Mouse (Mus musculus) CH12.LX (cell line): Measurements from ENCODE around the gene Arsk. TPM values are rescaled to one million over a fixed set of nuclear protein-coding genes. Genes with fewer than 3 reads are reported as not detected.
A peak's percentile ranks its signal among the peaks of the same experiment; 100 is the strongest.

Experiments used
- DNase-seq: peaks from one replicate; pipeline ENCODE4 v3.0.0-alpha.2; 2013; ENCODE audit errors: extremely low read depth
- H3K27ac ChIP-seq: 2 replicates; pipeline ENCODE4 v1.5.1; 2012; ENCODE audit warnings: low read depth, mild to moderate bottlenecking, control low read depth, moderate library complexity; ENCODE audit not compliant: insufficient read depth
- H3K27me3 ChIP-seq: replicated peaks from 2 replicates; pipeline ENCODE3; 2012; ENCODE audit warnings: inconsistent platforms
- H3K36me3 ChIP-seq, 2 experiments: replicated peaks in 1 of 2; 2 replicates each; pipeline versions ENCODE3 to v1.6.1; 2012; ENCODE audit warnings: inconsistent platforms in 1 of 2, low read length in 1 of 2, mild to moderate bottlenecking in 1 of 2, mixed read lengths in 1 of 2, moderate library complexity in 1 of 2; ENCODE audit not compliant: control insufficient read depth in 1 of 2, insufficient read depth in 1 of 2
- H3K4me1 ChIP-seq, 2 experiments: 2 replicates each; pipeline ENCODE4 v1.6.1; 2012; ENCODE audit warnings: inconsistent platforms in 1 of 2, moderate library complexity in 1 of 2; ENCODE audit not compliant: insufficient read depth in 2 of 2, control insufficient read depth in 1 of 2
- H3K4me2 ChIP-seq: 2 replicates; pipeline ENCODE4 v1.6.1; 2012; ENCODE audit warnings: low read depth, mild to moderate bottlenecking, control low read depth; ENCODE audit not compliant: poor library complexity, insufficient read depth, severe bottlenecking
- H3K4me3 ChIP-seq, 3 experiments: fragments of 150-350 bp in 1 of 3; sonication (generic) in 1 of 3; replicated peaks in 1 of 3; 2 replicates each; pipeline versions ENCODE3 to v1.5.1; 2011 to 2012; ENCODE audit warnings: low read depth in 2 of 3, low read length in 2 of 3, mild to moderate bottlenecking in 2 of 3, moderate library complexity in 2 of 3, control low read depth in 1 of 3, improper control_type of control experiment in 1 of 3, inconsistent platforms in 1 of 3, mixed read lengths in 1 of 3; ENCODE audit not compliant: poor library complexity in 1 of 3
- H3K79me2 ChIP-seq: replicated peaks from 2 replicates; pipeline ENCODE4 v1.6.1; 2012; ENCODE audit warnings: mild to moderate bottlenecking, moderate library complexity; ENCODE audit not compliant: control insufficient read depth, poor library complexity, insufficient read depth, severe bottlenecking; ENCODE audit errors: extremely low read depth
- H3K9ac ChIP-seq: 2 replicates; pipeline ENCODE4 v1.6.1; 2012; ENCODE audit warnings: low read depth, mild to moderate bottlenecking, control low read depth, moderate library complexity; ENCODE audit not compliant: insufficient read depth
- H3K9me3 ChIP-seq: replicated peaks from 2 replicates; pipeline ENCODE3; 2012; ENCODE audit warnings: low read length, inconsistent platforms, mixed read lengths
- BHLHE40 ChIP-seq: IDR thresholded peaks from 2 replicates; pipeline ENCODE4 v1.6.1; 2011; ENCODE audit warnings: mild to moderate bottlenecking, low read depth, low read length, improper control_type of control experiment
- CHD1 ChIP-seq: IDR thresholded peaks from 2 replicates; pipeline ENCODE4 v1.6.1; 2012; ENCODE audit warnings: low read depth, low read length, improper control_type of control experiment, inconsistent platforms
- CHD2 ChIP-seq: IDR thresholded peaks from 2 replicates; pipeline ENCODE4 v1.6.1; 2011; ENCODE audit warnings: low read length, improper control_type of control experiment
- E2F4 ChIP-seq: IDR thresholded peaks from 2 replicates; pipeline ENCODE4 v1.6.1; 2011; ENCODE audit warnings: low read depth, low read length, improper control_type of control experiment; ENCODE audit not compliant: insufficient replicate concordance
- ELF1 ChIP-seq: IDR thresholded peaks from 2 replicates; pipeline ENCODE4 v1.6.1; 2014; ENCODE audit warnings: low read depth, mild to moderate bottlenecking, inconsistent platforms, low read length, improper control_type of control experiment
- ETS1 ChIP-seq: conservative IDR thresholded peaks from 2 replicates; pipeline ENCODE4 v1.6.1; 2012; ENCODE audit warnings: low read depth, mild to moderate bottlenecking, inconsistent platforms, low read length, improper control_type of control experiment, moderate library complexity
- GABPA ChIP-seq: IDR thresholded peaks from 2 replicates; pipeline ENCODE4 v1.6.1; 2012; ENCODE audit warnings: low read depth, low read length, improper control_type of control experiment, inconsistent platforms; ENCODE audit not compliant: insufficient replicate concordance
- HCFC1 ChIP-seq: IDR thresholded peaks from 2 replicates; pipeline ENCODE4 v1.6.1; 2012; ENCODE audit warnings: low read depth, mild to moderate bottlenecking, inconsistent platforms, low read length, improper control_type of control experiment
- IRF4 ChIP-seq: IDR thresholded peaks from 2 replicates; pipeline ENCODE4 v1.6.1; 2014; ENCODE audit warnings: low read depth, mild to moderate bottlenecking, inconsistent platforms, low read length, improper control_type of control experiment
- JUN ChIP-seq: IDR thresholded peaks from 2 replicates; pipeline ENCODE4 v1.6.1; 2011; ENCODE audit warnings: low read depth, mild to moderate bottlenecking, low read length, improper control_type of control experiment, moderate library complexity; ENCODE audit not compliant: insufficient read depth
- JUND ChIP-seq: conservative IDR thresholded peaks from 2 replicates; pipeline ENCODE4 v1.6.1; 2011; ENCODE audit warnings: low read depth, low read length, improper control_type of control experiment
- MAX ChIP-seq: IDR thresholded peaks from 2 replicates; pipeline ENCODE4 v1.6.1; 2011; ENCODE audit warnings: low read length, improper control_type of control experiment
- MEF2A ChIP-seq: IDR thresholded peaks from 2 replicates; pipeline ENCODE4 v1.6.1; 2014; ENCODE audit warnings: low read depth, mild to moderate bottlenecking, inconsistent platforms, low read length, improper control_type of control experiment, borderline replicate concordance
- MXI1 ChIP-seq: IDR thresholded peaks from 2 replicates; pipeline ENCODE4 v1.6.1; 2011; ENCODE audit warnings: mild to moderate bottlenecking, low read depth, low read length, improper control_type of control experiment
- MYC ChIP-seq: IDR thresholded peaks from 2 replicates; pipeline ENCODE4 v1.6.1; 2011; ENCODE audit warnings: low read depth, mild to moderate bottlenecking, improper control_type of control experiment, low read length
- NELFE ChIP-seq: IDR thresholded peaks from 2 replicates; pipeline ENCODE4 v1.6.1; 2011; ENCODE audit warnings: low read depth, low read length, improper control_type of control experiment
- NRF1 ChIP-seq: IDR thresholded peaks from 2 replicates; pipeline ENCODE4 v1.6.1; 2014; ENCODE audit warnings: low read depth, mild to moderate bottlenecking, inconsistent platforms, low read length, improper control_type of control experiment, moderate library complexity
- PAX5 ChIP-seq: IDR thresholded peaks from 2 replicates; pipeline ENCODE4 v1.6.1; 2012; ENCODE audit warnings: low read length, inconsistent platforms, mixed read lengths
- POLR2A ChIP-seq: IDR thresholded peaks from 2 replicates; pipeline ENCODE4 v1.6.1; 2011; ENCODE audit warnings: low read depth, mild to moderate bottlenecking, improper control_type of control experiment, low read length
- POLR2AphosphoS2 ChIP-seq: IDR thresholded peaks from 2 replicates; pipeline ENCODE4 v1.6.1; 2011; ENCODE audit warnings: low read depth, low read length, improper control_type of control experiment
- RAD21 ChIP-seq: IDR thresholded peaks from 2 replicates; pipeline ENCODE4 v1.6.1; 2011; ENCODE audit warnings: low read depth, mild to moderate bottlenecking, low read length, improper control_type of control experiment, moderate library complexity
- RCOR1 ChIP-seq: conservative IDR thresholded peaks from 2 replicates; pipeline ENCODE4 v1.6.1; 2012; ENCODE audit warnings: low read depth, mild to moderate bottlenecking, inconsistent platforms, low read length, improper control_type of control experiment
- SIN3A ChIP-seq: IDR thresholded peaks from 2 replicates; pipeline ENCODE4 v1.6.1; 2012; ENCODE audit warnings: low read length, improper control_type of control experiment, inconsistent platforms
- SMC3 ChIP-seq: IDR thresholded peaks from 2 replicates; pipeline ENCODE4 v1.6.1; 2011; ENCODE audit warnings: low read depth, low read length, improper control_type of control experiment
- TBP ChIP-seq: conservative IDR thresholded peaks from 2 replicates; pipeline ENCODE4 v1.6.1; 2011; ENCODE audit warnings: low read depth, low read length, improper control_type of control experiment
- UBTF ChIP-seq: IDR thresholded peaks from 2 replicates; pipeline ENCODE4 v1.6.1; 2012; ENCODE audit warnings: low read depth, mild to moderate bottlenecking, inconsistent platforms, low read length, improper control_type of control experiment, moderate library complexity
- USF1 ChIP-seq: IDR thresholded peaks from 2 replicates; pipeline ENCODE4 v1.6.1; 2014; ENCODE audit warnings: low read depth, mild to moderate bottlenecking, inconsistent platforms, low read length, improper control_type of control experiment
- ZMIZ1 ChIP-seq: IDR thresholded peaks from 2 replicates; pipeline ENCODE4 v1.6.1; 2012; ENCODE audit warnings: low read depth, mild to moderate bottlenecking, inconsistent platforms, low read length, improper control_type of control experiment
- dilution Hi-C: fragments of 300-500 bp; cut with MboI; formaldehyde crosslinking; loops from 2 replicates; pipeline ENCODE4 v1.14.3; 2020; ENCODE audit warnings: low sequenced_read_pairs; ENCODE audit not compliant: extremely low pct_unique_long_range_greater_than_20kb, extremely low pct_ligation_motif_present
- in situ Hi-C: fragments of 300-500 bp; cut with MboI; formaldehyde crosslinking; loops from 3 replicates; pipeline ENCODE4 v1.14.3; 2019; ENCODE audit warnings: low sequenced_read_pairs, low pct_ligation_motif_present, low pct_unique_long_range_greater_than_20kb, mixed read lengths
- polyA plus RNA-seq: library from polyadenylated mRNA; unstranded; fragments of >175 nt; gene quantifications from 2 replicates; pipeline ENCODE4 v1.2.1, GENCODE M21; 2012; ENCODE audit warnings: low read depth; ENCODE audit not compliant: insufficient read length
- total RNA-seq, 2 experiments: library from RNA; depleted of rRNA; stranded (reverse); fragments of 300-350 nt in 1 of 2; fragments of >200 nt in 1 of 2; gene quantifications; 2 replicates each; pipeline ENCODE4 v1.2.3; 2012 to 2014

Gene Arsk
- total and polyA plus RNA-seq, 3 experiments = 4.0 to 7.6 (median 4.2) TPM

DNA sequence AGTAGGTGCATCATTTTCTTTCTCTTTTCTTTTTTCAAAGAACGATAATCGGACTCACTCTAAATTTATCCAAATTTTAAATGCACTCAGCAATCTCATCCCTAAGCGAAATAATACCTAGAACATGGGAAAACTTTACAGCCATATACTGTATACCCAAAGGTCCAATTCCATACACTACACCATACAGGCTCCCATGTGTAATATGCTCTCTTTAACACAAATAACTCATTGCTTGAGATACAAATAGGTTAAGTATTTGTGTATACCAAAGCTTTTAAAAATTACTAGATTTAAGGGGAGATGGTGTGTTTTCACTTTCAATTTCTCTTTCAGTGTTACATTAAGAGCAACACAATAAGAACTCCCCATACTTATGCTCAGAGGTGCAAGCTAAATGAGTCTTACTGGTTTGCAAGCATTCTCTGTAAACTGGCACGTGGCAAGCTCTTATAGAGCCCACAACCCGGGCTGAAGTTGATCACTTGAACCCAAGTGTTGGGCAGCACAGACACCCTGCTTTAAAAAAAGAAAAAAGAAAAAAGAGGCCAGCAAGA, 79.5 kb downstream of the Arsk start:
- peak overlapping the region; percentile 82 for H3K4me2 ChIP-seq
- peaks cover 0 to 15% of the 10 kb centered on the region in 2 experiments; a peak in 2 of 4 replicates for H3K4me1 ChIP-seq
- H3K9me3 ChIP-seq = no peaks in the 10 kb centered on the region
- DNase-seq = peak; percentile 12
- H3K79me2 ChIP-seq = peaks cover 11% of the 10 kb centered on the region; the same call in 1 of the 2 replicates
- in situ Hi-C loops (no loop called here), dilution Hi-C loops (no loop called here)
- H3K4me3 ChIP-seq = peak overlapping the region; percentile 50 to 80 (median 76)
- no peak overlapping the region for H3K27ac ChIP-seq
- TF ChIP-seq POLR2AphosphoS2 (no peak), HCFC1 (no peak), ZMIZ1 (no peak), RAD21 (no peak), MYC (peak; percentile 43; the same call in 1 of the 2 replicates), TBP (0 out of 2 replicates have a peak, but pooled peaks have one; percentile 5), RCOR1 (no peak), BHLHE40 (0 out of 2 replicates have a peak, but pooled peaks have one; percentile 8), GABPA (no peak), MEF2A (no peak), ELF1 (no peak), MAX (peak; percentile 30; the same call in 1 of the 2 replicates), NELFE (no peak), SIN3A (no peak; the same call in 1 of the 2 replicates), MXI1 (0 out of 2 replicates have a peak, but pooled peaks have one; percentile 11)
- peak overlapping the region; percentile 73 for H3K9ac ChIP-seq
- H3K27me3 ChIP-seq = no peaks in the 10 kb centered on the region
- no peaks in the 10 kb centered on the region for H3K36me3 ChIP-seq

GRCm38 (mm10) chr13:76017974-76018843, 80.3 kb downstream of the Arsk start, which contains the start of gene Rfesd:
Gene Rfesd (minus strand): TSS chr13:76018719.
- Histone ChIP-seq H3K36me3 (peaks cover 0 to 3% of the 10 kb centered on the region in 2 experiments), H3K4me3 (peak within 1 kb of the TSS; percentile 76 to 81 (median 80))
- dilution Hi-C loops = no loop called here
- TF ChIP-seq MYC (no peak; the same call in none of the 2 replicates), NRF1 (peak; percentile 100), UBTF (no peak), CHD1 (no peak), USF1 (peak; percentile 94), TBP (peak; percentile 81), JUN (no peak), CHD2 (peak; percentile 98), POLR2A (peak; percentile 97), POLR2AphosphoS2 (0 out of 2 replicates have a peak, but pooled peaks have one; percentile 60), RCOR1 (no peak), SIN3A (peak; percentile 72), IRF4 (peak; percentile 6; the same call in 1 of the 2 replicates), BHLHE40 (peak; percentile 97), SMC3 (no peak), PAX5 (no peak), ETS1 (0 out of 2 replicates have a peak, but pooled peaks have one; percentile 12), ELF1 (peak; percentile 94), JUND (no peak), RAD21 (no peak), E2F4 (no peak)

More at GRCm38 (mm10) chr13:76017974-76018843, 80.3 kb downstream of the Arsk start, which contains the start of gene Rfesd:
- Histone ChIP-seq H3K4me2 (peak within 1 kb of the TSS; percentile 82), H3K27ac (peak within 1 kb of the TSS; percentile 74), H3K27me3 (no peaks in the 10 kb centered on the region), H3K9me3 (no peaks in the 10 kb centered on the region), H3K9ac (peak within 1 kb of the TSS; percentile 84), H3K4me1 (peaks cover 0 to 15% of the 10 kb centered on the region in 2 experiments; a peak in 2 of 4 replicates), H3K79me2 (peaks cover 11% of the 10 kb centered on the region; the same call in 1 of the 2 replicates)
- DNase-seq = peak; percentile 98
- in situ Hi-C loops = no loop called here
